Mouse (Mus musculus): ENCODE measurements around the gene Cyp3a41a. TPM values are rescaled to one million over a fixed set of nuclear protein-coding genes. Genes with fewer than 3 reads are reported as not detected.

Gene Cyp3a41a
- total RNA-seq (2023; ENCODE audit: inconsistent age): not detected in 4 replicates

DNA sequence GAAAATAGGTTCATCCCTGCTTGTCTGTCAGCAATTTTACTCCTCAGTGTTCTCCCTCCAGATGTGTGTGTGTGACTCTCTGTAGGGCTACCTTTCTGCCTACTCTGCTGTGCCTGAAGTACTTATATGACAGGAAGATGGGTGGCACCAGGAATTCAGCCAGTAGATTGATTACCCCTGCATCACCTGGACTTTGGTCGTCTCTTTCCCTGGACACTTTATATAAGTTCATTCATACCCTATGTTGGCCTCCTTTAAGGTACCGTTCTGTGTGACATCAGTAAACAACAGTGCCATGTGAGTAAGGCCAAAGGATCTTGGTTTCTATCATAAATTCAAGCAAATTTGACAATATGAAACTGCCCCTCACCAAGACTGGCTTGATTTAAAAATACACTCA is at the start of gene Cyp3a41a:
TSS of gene Cyp3a41a (minus strand) at position 101 of the 400 bp plus-strand sequence.

Other genes with a start within 250 kb of the Cyp3a41a start
- not detected in 4 replicates for gene Cyp3a41b, start 135.4 kb downstream of the Cyp3a41a start, total RNA-seq (2023; ENCODE audit: inconsistent age)
- not detected in 4 replicates for gene Cyp3a44, start 85.7 kb upstream of the Cyp3a41a start, total RNA-seq (2023; ENCODE audit: inconsistent age)
- gene Cyp3a11, start 159.8 kb upstream of the Cyp3a41a start, total RNA-seq (2023; ENCODE audit: inconsistent age): not detected in 4 replicates